Mouse (Mus musculus): Measurements from ENCODE around the gene Fam228b. TPM values are rescaled to one million over a fixed set of nuclear protein-coding genes. Genes with fewer than 3 reads are reported as not detected.
"Not testable (repeated sequence)": the region's sequence is repeated elsewhere in the genome, so short reads cannot be mapped to it uniquely, and the experiment has no call there.

Gene Fam228b
- polyA plus RNA-seq, 1 experiment, result 6.9 TPM

GRCm38 (mm10) chr12:4715606-4716005 lies 53.5 kb downstream of the Fam228b start:
- no peak overlapping the region for H3K27ac ChIP-seq (ENCODE audit: insufficient read depth, low read length)
- WGBS, result 76% methylated on average over 10 of the region's 10 CpGs
- no peak for DNase-seq
- TF ChIP-seq CTCF (IDR thresholded peaks at IDR 0.05; ENCODE audit: borderline replicate concordance, insufficient read depth, low read depth, low read length) (no peak), POLR2A (IDR thresholded peaks at IDR 0.05; ENCODE audit: borderline replicate concordance, insufficient read depth, low read length) (no peak)
- no peaks in the 10 kb centered on the region for H3K4me1 ChIP-seq (ENCODE audit: control insufficient read depth, insufficient read depth, low read length)
- no peak overlapping the region for H3K4me3 ChIP-seq (replicated peaks; ENCODE audit: insufficient read depth, low read depth, low read length)
- no peaks in the 10 kb centered on the region for H3K27me3 ChIP-seq (ENCODE audit: control insufficient read depth, insufficient read depth, low read length)

- no peak for DNase-seq
- no peak for TF ChIP-seq CTCF (IDR thresholded peaks at IDR 0.05; ENCODE audit: borderline replicate concordance, insufficient read depth, low read depth, low read length)
- TF ChIP-seq POLR2A (IDR thresholded peaks at IDR 0.05; ENCODE audit: borderline replicate concordance, insufficient read depth, low read length), result no peak
- H3K4me3 ChIP-seq (replicated peaks; ENCODE audit: insufficient read depth, low read depth, low read length), result no peak overlapping the region
- H3K27me3 ChIP-seq (ENCODE audit: control insufficient read depth, insufficient read depth, low read length), result no peaks in the 10 kb centered on the region
- 66% methylated on average over 4 of the region's 4 CpGs for WGBS
- no peak overlapping the region for H3K27ac ChIP-seq (ENCODE audit: insufficient read depth, low read length)
- no peaks in the 10 kb centered on the region for H3K4me1 ChIP-seq (ENCODE audit: control insufficient read depth, insufficient read depth, low read length)
Observed at GRCm38 (mm10) chr12:4713361-4713760, 55.7 kb downstream of the Fam228b start.

GRCm38 (mm10) chr12:4709926-4710325 lies 59.1 kb downstream of the Fam228b start:
- H3K4me1 ChIP-seq (ENCODE audit: control insufficient read depth, insufficient read depth, low read length), result no peaks in the 10 kb centered on the region
- 68% methylated on average over 7 of the region's 7 CpGs for WGBS
- no peaks in the 10 kb centered on the region for H3K27me3 ChIP-seq (ENCODE audit: control insufficient read depth, insufficient read depth, low read length)
- no peak for DNase-seq
- H3K4me3 ChIP-seq (replicated peaks; ENCODE audit: insufficient read depth, low read depth, low read length), result no peak overlapping the region
- H3K27ac ChIP-seq (ENCODE audit: insufficient read depth, low read length), result no peak overlapping the region
- TF ChIP-seq POLR2A (IDR thresholded peaks at IDR 0.05; ENCODE audit: borderline replicate concordance, insufficient read depth, low read length) (no peak), CTCF (IDR thresholded peaks at IDR 0.05; ENCODE audit: borderline replicate concordance, insufficient read depth, low read depth, low read length) (no peak)

- Histone ChIP-seq H3K4me3 (replicated peaks; ENCODE audit: insufficient read depth, low read depth, low read length) (no peak overlapping the region), H3K27me3 (ENCODE audit: control insufficient read depth, insufficient read depth, low read length) (no peaks in the 10 kb centered on the region), H3K27ac (ENCODE audit: insufficient read depth, low read length) (no peak overlapping the region), H3K4me1 (ENCODE audit: control insufficient read depth, insufficient read depth, low read length) (no peaks in the 10 kb centered on the region)
- no peak for DNase-seq
- TF ChIP-seq POLR2A (IDR thresholded peaks at IDR 0.05; ENCODE audit: borderline replicate concordance, insufficient read depth, low read length) (no peak), CTCF (IDR thresholded peaks at IDR 0.05; ENCODE audit: borderline replicate concordance, insufficient read depth, low read depth, low read length) (no peak)
- WGBS, result 27% methylated on average over 8 of the region's 8 CpGs
Observed at GRCm38 (mm10) chr12:4708881-4709604, 60.0 kb downstream of the Fam228b start.

- no peak for TF ChIP-seq POLR2A (IDR thresholded peaks at IDR 0.05; ENCODE audit: borderline replicate concordance, insufficient read depth, low read length)
- TF ChIP-seq CTCF (IDR thresholded peaks at IDR 0.05; ENCODE audit: borderline replicate concordance, insufficient read depth, low read depth, low read length), result no peak
- Histone ChIP-seq H3K27me3 (ENCODE audit: control insufficient read depth, insufficient read depth, low read length) (no peaks in the 10 kb centered on the region), H3K27ac (ENCODE audit: insufficient read depth, low read length) (no peak overlapping the region), H3K4me3 (replicated peaks; ENCODE audit: insufficient read depth, low read depth, low read length) (no peak overlapping the region), H3K4me1 (ENCODE audit: control insufficient read depth, insufficient read depth, low read length) (no peaks in the 10 kb centered on the region)
- DNase-seq, result no peak
- WGBS, result 56% methylated on average over 4 of the region's 4 CpGs
Observed at GRCm38 (mm10) chr12:4708296-4708695, 60.8 kb downstream of the Fam228b start.

GRCm38 (mm10) chr12:4707488-4708017 lies 61.5 kb downstream of the Fam228b start:
- H3K27me3 ChIP-seq (ENCODE audit: control insufficient read depth, insufficient read depth, low read length), result no peaks in the 10 kb centered on the region
- H3K4me3 ChIP-seq (replicated peaks; ENCODE audit: insufficient read depth, low read depth, low read length), result no peak overlapping the region
- WGBS, result 89% methylated on average over 14 of the region's 14 CpGs
- no peak for DNase-seq
- H3K4me1 ChIP-seq (ENCODE audit: control insufficient read depth, insufficient read depth, low read length), result no peaks in the 10 kb centered on the region
- TF ChIP-seq CTCF (IDR thresholded peaks at IDR 0.05; ENCODE audit: borderline replicate concordance, insufficient read depth, low read depth, low read length), result no peak
- no peak for TF ChIP-seq POLR2A (IDR thresholded peaks at IDR 0.05; ENCODE audit: borderline replicate concordance, insufficient read depth, low read length)
- no peak overlapping the region for H3K27ac ChIP-seq (ENCODE audit: insufficient read depth, low read length)

GRCm38 (mm10) chr12:4706901-4707300 lies 62.2 kb downstream of the Fam228b start:
- DNase-seq, result no peak
- no peak for TF ChIP-seq CTCF (IDR thresholded peaks at IDR 0.05; ENCODE audit: borderline replicate concordance, insufficient read depth, low read depth, low read length)
- TF ChIP-seq POLR2A (IDR thresholded peaks at IDR 0.05; ENCODE audit: borderline replicate concordance, insufficient read depth, low read length), result no peak
- H3K27ac ChIP-seq (ENCODE audit: insufficient read depth, low read length), result no peak overlapping the region
- WGBS, result 62% methylated on average over 10 of the region's 10 CpGs
- H3K27me3 ChIP-seq (ENCODE audit: control insufficient read depth, insufficient read depth, low read length), result no peaks in the 10 kb centered on the region
- H3K4me1 ChIP-seq (ENCODE audit: control insufficient read depth, insufficient read depth, low read length), result no peaks in the 10 kb centered on the region
- no peak overlapping the region for H3K4me3 ChIP-seq (replicated peaks; ENCODE audit: insufficient read depth, low read depth, low read length)

- TF ChIP-seq CTCF (IDR thresholded peaks at IDR 0.05; ENCODE audit: borderline replicate concordance, insufficient read depth, low read depth, low read length), result no peak
- no peak for TF ChIP-seq POLR2A (IDR thresholded peaks at IDR 0.05; ENCODE audit: borderline replicate concordance, insufficient read depth, low read length)
- Histone ChIP-seq H3K27me3 (ENCODE audit: control insufficient read depth, insufficient read depth, low read length) (no peaks in the 10 kb centered on the region), H3K4me1 (ENCODE audit: control insufficient read depth, insufficient read depth, low read length) (no peaks in the 10 kb centered on the region), H3K27ac (ENCODE audit: insufficient read depth, low read length) (no peak overlapping the region), H3K4me3 (replicated peaks; ENCODE audit: insufficient read depth, low read depth, low read length) (no peak overlapping the region)
- WGBS, result 80% methylated on average over 5 of the region's 5 CpGs
- no peak for DNase-seq
Observed at GRCm38 (mm10) chr12:4706175-4706574, 62.9 kb downstream of the Fam228b start.

GRCm38 (mm10) chr12:4705626-4706025 lies 63.4 kb downstream of the Fam228b start:
- H3K4me1 ChIP-seq (ENCODE audit: control insufficient read depth, insufficient read depth, low read length); H3K27me3 ChIP-seq (ENCODE audit: control insufficient read depth, insufficient read depth, low read length); H3K4me3 ChIP-seq (replicated peaks; ENCODE audit: insufficient read depth, low read depth, low read length); DNase-seq; H3K27ac ChIP-seq (ENCODE audit: insufficient read depth, low read length): not testable (repeated sequence)
- 75% methylated on average over 6 of the region's 6 CpGs for WGBS

All from cerebellum, adult 2 months (tissue).